Mouse (Mus musculus): ENCODE measurements at regions not wholly inside any gene's neighbourhood (a gene's known extent, or its start where the extent isn't known, plus 50 kb on each side); places are given as distances from the start of the nearest gene placed in this dataset.

DNA sequence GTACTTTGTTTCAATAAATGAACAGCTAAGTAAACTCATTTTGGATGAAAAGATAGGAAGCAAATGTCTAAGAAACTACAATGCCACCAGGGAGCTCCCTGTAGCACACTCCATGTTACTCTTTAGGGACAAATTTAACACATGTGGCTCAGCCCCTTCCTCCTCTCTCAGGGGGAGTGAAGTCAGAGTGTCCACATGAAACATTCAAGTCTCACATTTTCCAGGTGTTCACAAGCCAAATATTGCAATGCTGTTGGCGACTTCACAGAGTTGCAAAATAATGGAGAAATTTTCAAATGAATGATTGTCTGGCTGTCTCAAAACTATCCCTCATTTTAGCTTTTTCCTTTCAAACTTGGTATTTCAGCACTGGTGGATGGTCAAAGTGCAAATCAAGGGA lies 564.1 kb upstream of the Zeb2 start:
- ATAC-seq (no peak), DNase-seq (no peak)
- Histone ChIP-seq H3K9ac (replicated peaks) (no peak overlapping the region), H3K9me3 (ENCODE audit: low read length) (no peaks in the 10 kb centered on the region), H3K27ac (ENCODE audit: low read depth) (no peak overlapping the region), H3K27me3 (ENCODE audit: insufficient read depth, low read length) (no peaks in the 10 kb centered on the region), H3K4me1 (ENCODE audit: insufficient read depth) (no peaks in the 10 kb centered on the region), H3K4me2 (ENCODE audit: low read depth, low read length) (no peak overlapping the region), H3K4me3 (ENCODE audit: low read depth, low read length) (no peak overlapping the region), H3K36me3 (replicated peaks; ENCODE audit: insufficient read depth, low read length) (no peaks in the 10 kb centered on the region)
- TF ChIP-seq EP300 (IDR thresholded peaks at IDR 0.05; ENCODE audit: low read depth): no peak
- no peak for TF ChIP-seq CTCF (IDR thresholded peaks at IDR 0.05; ENCODE audit: low read depth)
- WGBS (ENCODE audit: insufficient replicate concordance): 76% methylated on average over 1 of the region's 1 CpGs

DNA sequence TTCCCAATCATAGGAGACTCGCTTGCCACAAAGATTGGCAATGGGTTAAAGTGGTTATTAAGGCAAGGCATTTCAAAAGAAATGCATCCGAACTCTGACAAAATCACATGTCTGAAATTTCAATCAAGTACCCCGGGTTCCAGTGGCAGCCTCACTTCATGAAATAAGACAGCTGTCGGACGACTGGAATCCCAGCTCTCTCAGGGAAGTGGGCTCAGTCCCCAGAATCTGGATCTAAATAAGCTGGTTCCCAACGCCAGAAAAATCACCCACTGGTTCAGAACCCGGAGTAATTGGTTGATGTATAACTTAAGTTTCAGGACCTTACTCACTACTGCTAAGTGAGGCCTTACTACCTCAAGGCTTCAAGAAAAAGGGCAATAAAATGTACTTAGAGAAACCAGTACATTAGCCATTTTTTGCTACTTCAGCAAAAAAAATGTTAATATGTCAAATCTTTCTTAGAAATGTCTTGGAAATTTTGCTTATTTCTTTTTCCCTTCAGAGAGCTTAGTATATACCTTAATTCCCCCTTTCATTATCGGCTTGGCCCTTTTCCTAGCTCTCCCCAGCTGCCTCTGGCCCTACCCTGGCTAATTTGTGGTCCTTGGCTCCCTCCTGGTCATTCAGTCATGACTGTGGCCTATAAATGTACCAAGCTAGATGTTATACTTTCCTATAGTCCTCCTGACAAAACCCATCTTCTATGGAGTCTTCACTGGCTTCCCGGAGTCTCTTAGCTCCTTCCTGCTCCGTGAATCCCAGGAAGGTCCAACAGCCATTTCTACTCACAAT lies 562.1 kb upstream of the Zeb2 start:
- no peak for DNase-seq
- no peaks in the 10 kb centered on the region for H3K4me1 ChIP-seq (ENCODE audit: insufficient read depth)
- no peaks in the 10 kb centered on the region for H3K27me3 ChIP-seq (ENCODE audit: insufficient read depth, low read length)
- ATAC-seq: no peak
- no peak overlapping the region for H3K27ac ChIP-seq (ENCODE audit: low read depth)
- H3K4me3 ChIP-seq (ENCODE audit: low read depth, low read length): no peak overlapping the region
- H3K4me2 ChIP-seq (ENCODE audit: low read depth, low read length): no peak overlapping the region
- no peaks in the 10 kb centered on the region for H3K9me3 ChIP-seq (ENCODE audit: low read length)
- 78% methylated on average over 10 of the region's 10 CpGs for WGBS (ENCODE audit: insufficient replicate concordance)
- no peak overlapping the region for H3K9ac ChIP-seq (replicated peaks)
- TF ChIP-seq CTCF (IDR thresholded peaks at IDR 0.05; ENCODE audit: low read depth) (no peak), EP300 (IDR thresholded peaks at IDR 0.05; ENCODE audit: low read depth) (no peak)
- no peaks in the 10 kb centered on the region for H3K36me3 ChIP-seq (replicated peaks; ENCODE audit: insufficient read depth, low read length)

DNA sequence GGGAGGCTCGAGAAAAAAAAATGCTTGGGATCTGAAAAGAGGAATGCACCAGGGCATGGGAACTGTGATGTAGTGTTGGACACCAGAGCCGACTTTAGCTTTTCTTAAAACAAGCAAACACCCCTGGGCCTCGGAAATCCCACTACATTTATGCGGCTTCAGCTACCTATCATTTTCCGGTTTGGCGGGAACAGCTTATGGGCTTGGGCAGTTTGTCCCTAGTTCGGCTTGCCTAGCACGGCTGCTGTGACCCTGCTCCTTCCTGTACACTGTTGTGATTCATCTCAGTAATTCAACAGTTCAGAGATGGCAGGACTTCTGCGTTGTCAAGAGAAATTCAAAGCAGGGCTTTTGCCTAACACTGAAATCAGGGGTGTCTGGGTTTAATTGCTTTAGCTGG lies 561.5 kb upstream of the Zeb2 start:
- no peaks in the 10 kb centered on the region for H3K27me3 ChIP-seq (ENCODE audit: insufficient read depth, low read length)
- H3K4me1 ChIP-seq (ENCODE audit: insufficient read depth): no peaks in the 10 kb centered on the region
- TF ChIP-seq CTCF (IDR thresholded peaks at IDR 0.05; ENCODE audit: low read depth) (no peak), EP300 (IDR thresholded peaks at IDR 0.05; ENCODE audit: low read depth) (no peak)
- no peak overlapping the region for H3K4me2 ChIP-seq (ENCODE audit: low read depth, low read length)
- no peak overlapping the region for H3K4me3 ChIP-seq (ENCODE audit: low read depth, low read length)
- H3K9me3 ChIP-seq (ENCODE audit: low read length): no peaks in the 10 kb centered on the region
- no peak overlapping the region for H3K27ac ChIP-seq (ENCODE audit: low read depth)
- no peak overlapping the region for H3K9ac ChIP-seq (replicated peaks)
- DNase-seq: no peak
- WGBS (ENCODE audit: insufficient replicate concordance): 71% methylated on average over 9 of the region's 9 CpGs
- H3K36me3 ChIP-seq (replicated peaks; ENCODE audit: insufficient read depth, low read length): no peaks in the 10 kb centered on the region
- no peak for ATAC-seq

DNA sequence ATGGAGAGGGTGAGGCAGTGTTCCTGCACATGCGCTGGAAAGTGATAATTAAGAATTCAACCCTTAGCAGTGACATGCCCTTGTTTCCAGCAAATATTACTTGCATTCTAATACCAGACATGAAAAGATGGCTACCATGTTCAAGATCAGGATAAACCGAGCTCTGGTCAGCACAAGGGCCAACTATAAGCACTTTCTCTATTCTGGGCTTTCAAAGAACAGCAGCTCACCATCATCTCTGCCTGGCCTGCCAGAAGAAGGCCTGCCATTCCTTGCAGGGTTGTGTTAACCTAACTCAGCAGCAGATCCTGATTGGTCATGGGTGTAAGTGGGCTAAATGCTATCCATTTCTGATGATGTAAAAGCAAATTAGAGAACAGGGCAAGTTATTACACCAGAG lies 558.6 kb upstream of the Zeb2 start:
- Histone ChIP-seq H3K27me3 (ENCODE audit: insufficient read depth, low read length) (no peaks in the 10 kb centered on the region), H3K4me1 (ENCODE audit: insufficient read depth) (no peaks in the 10 kb centered on the region), H3K36me3 (replicated peaks; ENCODE audit: insufficient read depth, low read length) (no peaks in the 10 kb centered on the region), H3K9me3 (ENCODE audit: low read length) (no peaks in the 10 kb centered on the region), H3K4me3 (ENCODE audit: low read depth, low read length) (no peak overlapping the region), H3K27ac (ENCODE audit: low read depth) (no peak overlapping the region), H3K4me2 (ENCODE audit: low read depth, low read length) (no peak overlapping the region), H3K9ac (replicated peaks) (no peak overlapping the region)
- 73% methylated on average over 2 of the region's 2 CpGs for WGBS (ENCODE audit: insufficient replicate concordance)
- ATAC-seq (no peak), DNase-seq (no peak)
- TF ChIP-seq CTCF (IDR thresholded peaks at IDR 0.05; ENCODE audit: low read depth) (no peak), EP300 (IDR thresholded peaks at IDR 0.05; ENCODE audit: low read depth) (no peak)

DNA sequence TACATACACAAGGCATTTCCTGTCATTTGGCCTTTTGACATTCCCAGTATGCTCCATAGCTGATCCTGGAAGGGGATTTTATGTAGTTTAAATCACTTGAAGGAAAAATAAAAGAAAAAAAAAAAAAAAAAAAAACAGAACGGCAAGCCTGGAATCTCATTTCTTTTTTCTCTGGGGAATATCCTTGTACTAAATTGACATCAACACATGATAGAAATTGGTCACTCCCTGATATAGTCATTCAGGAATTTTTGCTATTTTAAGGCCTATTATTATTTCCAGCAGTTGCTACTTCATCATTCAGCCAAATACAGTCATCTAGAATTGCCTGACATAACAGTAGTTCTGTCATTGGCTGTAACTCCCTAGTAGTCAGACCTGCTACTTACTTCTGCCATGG lies 538.8 kb upstream of the Zeb2 start:
- 88% methylated on average over 1 of the region's 1 CpGs for WGBS (ENCODE audit: insufficient replicate concordance)
- Histone ChIP-seq H3K9ac (replicated peaks) (no peak overlapping the region), H3K27me3 (ENCODE audit: insufficient read depth, low read length) (no peaks in the 10 kb centered on the region), H3K9me3 (ENCODE audit: low read length) (no peaks in the 10 kb centered on the region), H3K4me2 (ENCODE audit: low read depth, low read length) (no peak overlapping the region), H3K27ac (ENCODE audit: low read depth) (no peak overlapping the region), H3K4me3 (ENCODE audit: low read depth, low read length) (no peak overlapping the region), H3K4me1 (ENCODE audit: insufficient read depth) (no peaks in the 10 kb centered on the region), H3K36me3 (replicated peaks; ENCODE audit: insufficient read depth, low read length) (no peaks in the 10 kb centered on the region)
- TF ChIP-seq CTCF (IDR thresholded peaks at IDR 0.05; ENCODE audit: low read depth): no peak
- TF ChIP-seq EP300 (IDR thresholded peaks at IDR 0.05; ENCODE audit: low read depth): no peak
- DNase-seq: no peak
- ATAC-seq: no peak

DNA sequence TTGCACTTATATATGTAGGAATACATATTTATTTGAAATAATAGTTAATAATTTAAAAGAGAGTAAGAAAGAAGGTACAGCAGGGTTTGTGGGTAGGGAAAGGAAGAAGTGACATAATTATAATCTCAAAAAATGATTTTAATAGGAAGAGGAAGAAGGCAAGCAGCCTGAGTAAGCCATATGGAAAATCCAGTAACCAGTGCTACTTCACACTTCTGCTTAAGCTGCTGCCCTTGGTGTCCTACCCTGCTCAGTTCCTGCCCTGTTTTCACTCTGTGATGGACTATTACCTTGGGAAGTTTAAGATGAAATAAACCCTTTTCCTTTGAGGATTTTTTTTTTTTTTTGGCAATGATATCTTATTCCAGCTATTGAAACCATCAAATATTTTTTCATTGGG lies 537.5 kb upstream of the Zeb2 start:
- Histone ChIP-seq H3K27ac (ENCODE audit: low read depth) (no peak overlapping the region), H3K4me1 (ENCODE audit: insufficient read depth) (no peaks in the 10 kb centered on the region), H3K9me3 (ENCODE audit: low read length) (no peaks in the 10 kb centered on the region), H3K36me3 (replicated peaks; ENCODE audit: insufficient read depth, low read length) (no peaks in the 10 kb centered on the region), H3K4me3 (ENCODE audit: low read depth, low read length) (no peak overlapping the region), H3K9ac (replicated peaks) (no peak overlapping the region), H3K4me2 (ENCODE audit: low read depth, low read length) (no peak overlapping the region), H3K27me3 (ENCODE audit: insufficient read depth, low read length) (no peaks in the 10 kb centered on the region)
- DNase-seq: no peak
- ATAC-seq: no peak
- no peak for TF ChIP-seq EP300 (IDR thresholded peaks at IDR 0.05; ENCODE audit: low read depth)
- TF ChIP-seq CTCF (IDR thresholded peaks at IDR 0.05; ENCODE audit: low read depth): no peak
